Mouse (Mus musculus) embryonic facial prominence, embryonic 14.5 days (tissue): ENCODE measurements around the gene Pop7. TPM values are rescaled to one million over a fixed set of nuclear protein-coding genes. Genes with fewer than 3 reads are reported as not detected.

ENCODE experiments used
- ATAC-seq: fragments of 200-750 bp; cut with Nextera tagmentation; 2 replicates; pipeline ENCODE4 v1.8.0; 2017; ENCODE audit warnings: low read depth, moderate number of reproducible peaks, moderate TSS enrichment
- DNase-seq: peaks from one replicate; pipeline ENCODE4 v3.0.0-alpha.2; 2015; ENCODE audit warnings: low spot score
- H3K27ac ChIP-seq: fragments of 300-500 bp; sonication (generic); replicated peaks from 2 replicates; pipeline ENCODE4 v1.5.1; 2014; ENCODE audit warnings: low read depth, mild to moderate bottlenecking, low read length, moderate library complexity
- H3K27me3 ChIP-seq: fragments of 300-500 bp; sonication (generic); replicated peaks from 2 replicates; pipeline ENCODE4 v1.6.1; 2014; ENCODE audit warnings: low read length; ENCODE audit not compliant: control insufficient read depth, insufficient read depth
- H3K36me3 ChIP-seq: fragments of 300-500 bp; sonication (generic); 2 replicates; pipeline ENCODE4 v1.6.1; 2014; ENCODE audit warnings: low read length, mixed read lengths; ENCODE audit not compliant: control insufficient read depth, insufficient read depth
- H3K4me1 ChIP-seq: fragments of 300-500 bp; sonication (generic); 2 replicates; pipeline ENCODE4 v1.6.1; 2014; ENCODE audit warnings: antibody characterized with exemption, low read length; ENCODE audit not compliant: control insufficient read depth, insufficient read depth
- H3K4me2 ChIP-seq: fragments of 300-500 bp; sonication (generic); 2 replicates; pipeline ENCODE4 v1.6.1; 2014; ENCODE audit warnings: low read depth, mild to moderate bottlenecking, low read length, moderate library complexity, mixed read lengths
- H3K4me3 ChIP-seq: fragments of 300-500 bp; sonication (generic); 2 replicates; pipeline ENCODE4 v1.5.1; 2014; ENCODE audit warnings: low read depth, mild to moderate bottlenecking, low read length
- H3K9ac ChIP-seq: fragments of 300-500 bp; sonication (generic); 2 replicates; pipeline ENCODE4 v1.6.1; 2014; ENCODE audit warnings: low read depth, mild to moderate bottlenecking, low read length, moderate library complexity, mixed read lengths
- H3K9me3 ChIP-seq: fragments of 300-500 bp; sonication (generic); 2 replicates; pipeline ENCODE4 v1.6.1; 2016; ENCODE audit warnings: low read length; ENCODE audit not compliant: control insufficient read depth
- WGBS: fragments of 180-500 bp; shearing (Covaris S2); extraction: QIAGEN DNeasy Blood & Tissue Kit; methylation state at CpG from one replicate; pipeline ENCODE4 v1.1.7; 2014; 5-methylcytosine and 5-hydroxymethylcytosine counted together
- polyA plus RNA-seq: library from polyadenylated mRNA; unstranded; fragments of >200 nt; fragmentation: Nextera tagmentation; extraction: Ambion mirVana; gene quantifications from 2 replicates; pipeline ENCODE4 v1.2.1, GENCODE M21; 2014

Gene Pop7
- polyA plus RNA-seq, 1 experiment from 2014 or later: 49.8 TPM

DNA sequence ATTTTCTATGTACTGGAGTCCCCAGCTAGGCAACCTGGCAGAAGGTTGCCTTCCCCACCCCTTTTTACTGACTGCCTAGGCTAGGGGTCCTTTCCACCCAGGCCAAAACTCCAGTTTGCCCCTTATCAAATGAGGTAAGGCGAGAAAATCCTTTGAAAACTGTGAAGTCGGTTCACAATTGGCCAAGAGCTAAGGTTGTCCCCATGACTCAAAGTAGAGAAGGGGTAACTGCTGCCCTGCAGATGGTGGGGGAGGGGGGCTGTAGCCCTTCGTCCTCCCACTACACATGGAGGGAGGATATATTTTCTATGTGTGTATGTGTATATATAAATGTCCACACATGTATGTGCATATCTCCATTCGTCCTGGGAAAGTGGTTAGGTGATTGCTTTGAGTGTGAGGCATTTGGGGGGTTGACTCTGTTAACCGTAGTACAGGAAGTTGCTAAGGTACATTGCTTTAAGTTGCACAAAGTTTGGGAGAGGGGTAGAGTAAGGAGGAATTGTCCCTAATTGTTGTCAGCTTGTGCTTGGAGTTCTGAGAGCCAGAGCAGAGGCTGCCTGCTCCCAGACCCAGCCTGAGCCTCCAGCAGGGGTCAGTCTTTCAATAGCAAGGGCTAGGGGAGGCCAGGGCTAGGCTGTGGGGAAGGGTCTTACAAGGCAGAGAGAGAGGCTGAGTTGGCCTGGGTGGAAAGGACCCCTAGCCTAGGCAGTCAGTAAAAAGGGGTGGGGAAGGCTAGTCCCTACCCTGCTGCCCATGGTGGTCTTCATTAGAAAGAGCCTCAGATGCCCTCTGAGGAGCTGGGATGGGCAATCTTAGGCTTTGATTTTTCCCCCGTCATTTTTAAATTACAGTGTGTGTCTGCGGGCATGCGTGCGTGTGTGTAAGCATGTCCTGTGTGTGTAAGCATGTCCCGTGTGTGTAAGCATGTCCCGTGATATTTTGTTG is 10.8 kb upstream of the Pop7 start:
- Histone ChIP-seq H3K4me1 (peaks cover 6% of the 10 kb centered on the region; the same call in 1 of the 2 replicates), H3K4me3 (no peak overlapping the region), H3K4me2 (no peak overlapping the region), H3K36me3 (peaks cover 16% of the 10 kb centered on the region; the same call in 1 of the 2 replicates), H3K27me3 (no peaks in the 10 kb centered on the region), H3K9me3 (no peaks in the 10 kb centered on the region), H3K27ac (no peak overlapping the region), H3K9ac (peak overlapping the region; percentile 15; the same call in 1 of the 2 replicates)
- peak; percentile 44 for DNase-seq
- WGBS: 68% methylated on average over 11 of the region's 11 CpGs
- peak; percentile 38; the same call in 1 of the 2 replicates for ATAC-seq

DNA sequence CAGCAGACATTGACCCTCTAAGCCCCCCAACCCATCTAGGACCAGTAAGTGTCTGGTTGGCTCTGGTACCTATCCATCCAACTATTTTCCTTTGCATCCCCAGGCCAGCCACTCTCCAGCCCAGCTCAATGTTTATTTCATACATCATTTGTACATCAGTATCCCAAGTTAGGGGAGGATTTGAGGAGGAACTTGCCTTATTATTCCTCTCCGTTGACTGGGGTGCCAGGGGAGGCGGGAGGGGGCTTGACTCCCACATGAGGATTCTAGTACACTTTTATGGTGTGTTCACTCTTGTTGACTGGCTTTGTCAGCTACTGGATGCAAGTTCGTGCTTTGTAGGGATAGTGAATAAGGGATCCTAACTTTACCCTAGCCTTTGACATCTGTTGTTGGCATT is 9.4 kb upstream of the Pop7 start:
- ATAC-seq: no peak
- 80% methylated on average over 3 of the region's 3 CpGs for WGBS
- no peak for DNase-seq
- H3K4me1 ChIP-seq: peaks cover 6% of the 10 kb centered on the region; the same call in 1 of the 2 replicates
- 0 out of 2 replicates have a peak, but pooled peaks cover 7% of the 10 kb centered on the region for H3K36me3 ChIP-seq
- peak overlapping the region; percentile 98; the same call in 1 of the 2 replicates for H3K9ac ChIP-seq
- H3K9me3 ChIP-seq: no peaks in the 10 kb centered on the region
- peak overlapping the region; percentile 88 for H3K4me2 ChIP-seq
- no peaks in the 10 kb centered on the region for H3K27me3 ChIP-seq
- no peak overlapping the region for H3K27ac ChIP-seq
- H3K4me3 ChIP-seq: peak overlapping the region; percentile 95

DNA sequence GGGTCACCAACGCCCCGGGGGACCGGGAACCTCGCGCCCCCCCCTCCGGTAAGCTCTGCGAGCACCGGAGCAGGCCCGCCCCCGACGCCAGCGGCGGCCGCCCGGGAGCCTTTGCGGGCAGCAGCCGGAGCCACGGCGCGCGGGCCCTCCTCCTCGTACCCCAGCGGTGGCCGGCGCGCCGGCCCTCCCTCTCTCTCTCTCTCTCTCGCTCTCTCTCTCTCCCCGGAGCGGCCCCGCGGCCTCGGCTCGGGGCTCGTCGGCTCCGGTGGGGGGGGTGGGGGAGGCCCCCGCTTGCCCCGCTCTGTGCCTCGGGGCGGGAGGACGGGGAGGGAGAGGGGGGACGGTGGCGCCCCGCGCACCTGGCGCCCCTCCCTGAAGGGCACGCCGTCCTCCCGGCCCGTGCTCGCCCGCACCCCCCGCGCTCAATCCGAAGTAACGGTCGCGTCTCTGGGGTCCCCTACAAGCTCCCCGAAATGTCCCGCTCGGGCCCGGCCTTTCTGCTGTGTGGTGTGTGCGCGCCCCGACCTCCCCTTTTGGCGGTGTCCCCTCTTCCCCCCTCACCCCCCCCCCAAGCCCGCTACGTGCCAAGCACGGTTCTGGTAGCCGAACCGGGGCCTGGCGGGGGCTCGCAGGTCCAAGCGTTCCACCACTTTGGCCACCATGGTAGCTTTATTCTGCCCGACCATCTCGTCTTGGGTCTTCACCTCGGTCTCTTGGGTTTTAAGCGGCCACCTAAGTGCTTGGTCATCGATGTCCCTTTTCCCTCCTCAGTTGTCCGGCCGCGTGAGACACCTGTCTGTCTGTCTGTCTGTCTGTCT is 8.5 kb upstream of the Pop7 start:
- Histone ChIP-seq H3K27me3 (no peaks in the 10 kb centered on the region), H3K4me2 (peak overlapping the region; percentile 88), H3K9ac (peak overlapping the region; percentile 98), H3K27ac (peak overlapping the region; percentile 88), H3K36me3 (0 out of 2 replicates have a peak, but pooled peaks cover 7% of the 10 kb centered on the region), H3K4me3 (peak overlapping the region; percentile 95), H3K4me1 (peaks cover 6% of the 10 kb centered on the region; the same call in 1 of the 2 replicates), H3K9me3 (no peaks in the 10 kb centered on the region)
- peak; percentile 27; the same call in 1 of the 2 replicates for ATAC-seq
- 0% methylated on average over 10 of the region's 83 CpGs for WGBS
- DNase-seq: no peak

- Histone ChIP-seq H3K4me1 (peaks cover 6% of the 10 kb centered on the region; the same call in 1 of the 2 replicates), H3K4me3 (peak overlapping the region; percentile 95), H3K4me2 (peak overlapping the region; percentile 39), H3K27me3 (no peaks in the 10 kb centered on the region), H3K36me3 (0 out of 2 replicates have a peak, but pooled peaks cover 7% of the 10 kb centered on the region), H3K9ac (peak overlapping the region; percentile 98), H3K27ac (peak overlapping the region; percentile 88), H3K9me3 (no peaks in the 10 kb centered on the region)
- DNase-seq (peak; percentile 82), ATAC-seq (peak; percentile 68)
- WGBS: 2% methylated on average over 8 of the region's 52 CpGs
Measured at GRCm38 (mm10) chr5:137510014-137510501, 7.7 kb upstream of the Pop7 start.

DNA sequence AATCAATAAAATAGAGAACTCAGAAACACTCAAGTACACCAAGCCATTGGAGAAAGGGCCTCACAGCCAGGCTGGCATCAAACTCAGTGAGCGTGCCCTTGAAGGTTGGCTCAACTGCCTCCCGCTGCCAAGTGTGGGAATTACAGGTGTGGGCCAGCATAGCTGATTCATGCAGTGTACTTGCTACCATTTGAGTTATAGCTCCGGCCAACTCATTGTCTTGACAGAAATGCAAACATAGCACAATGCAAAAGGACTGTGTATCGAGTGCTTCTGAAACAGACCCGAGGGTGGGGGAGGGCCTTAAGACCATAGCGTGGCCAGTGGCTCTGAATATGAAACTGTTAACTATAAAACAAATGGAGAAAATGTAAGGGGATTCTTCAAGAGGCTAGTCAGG is 1.7 kb upstream of the Pop7 start:
- 84% methylated on average over 6 of the region's 6 CpGs for WGBS
- Histone ChIP-seq H3K27me3 (no peaks in the 10 kb centered on the region), H3K9me3 (no peaks in the 10 kb centered on the region), H3K4me1 (peaks cover 7% of the 10 kb centered on the region), H3K27ac (no peak overlapping the region), H3K9ac (no peak overlapping the region), H3K4me2 (no peak overlapping the region), H3K4me3 (no peak overlapping the region), H3K36me3 (no peaks in the 10 kb centered on the region)
- ATAC-seq (no peak), DNase-seq (no peak)

DNA sequence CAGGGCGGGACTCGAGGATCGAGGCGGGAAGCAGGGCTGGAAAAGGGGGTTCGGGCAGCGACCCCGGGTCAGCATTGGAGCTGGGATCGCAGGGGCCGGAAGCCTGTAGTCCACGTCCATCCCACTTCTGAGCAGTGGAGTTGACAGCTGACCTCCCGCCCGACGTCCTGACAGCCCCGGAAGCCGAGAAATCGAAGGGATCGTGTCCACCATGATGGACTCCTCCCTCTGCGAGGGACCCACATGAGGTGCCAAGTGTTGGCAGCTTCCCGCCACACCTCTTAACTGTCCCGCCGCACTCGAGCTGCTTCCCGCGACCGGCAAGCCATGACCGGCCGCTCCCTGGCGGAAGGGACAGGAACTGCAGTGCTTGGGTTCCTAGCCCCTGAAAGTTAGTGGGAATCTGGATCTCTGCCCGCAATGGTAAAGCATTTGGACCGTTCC is 371 bp upstream of the Pop7 start:
- peak; percentile 96 for DNase-seq
- Histone ChIP-seq H3K4me1 (peaks cover 7% of the 10 kb centered on the region), H3K4me2 (peak overlapping the region; percentile 73), H3K36me3 (no peaks in the 10 kb centered on the region), H3K4me3 (peak overlapping the region; percentile 58), H3K9me3 (no peaks in the 10 kb centered on the region), H3K9ac (peak overlapping the region; percentile 75), H3K27me3 (no peaks in the 10 kb centered on the region), H3K27ac (peak overlapping the region; percentile 97)
- ATAC-seq: peak; percentile 86
- under 1% methylated on average over 23 of the region's 30 CpGs for WGBS

DNA sequence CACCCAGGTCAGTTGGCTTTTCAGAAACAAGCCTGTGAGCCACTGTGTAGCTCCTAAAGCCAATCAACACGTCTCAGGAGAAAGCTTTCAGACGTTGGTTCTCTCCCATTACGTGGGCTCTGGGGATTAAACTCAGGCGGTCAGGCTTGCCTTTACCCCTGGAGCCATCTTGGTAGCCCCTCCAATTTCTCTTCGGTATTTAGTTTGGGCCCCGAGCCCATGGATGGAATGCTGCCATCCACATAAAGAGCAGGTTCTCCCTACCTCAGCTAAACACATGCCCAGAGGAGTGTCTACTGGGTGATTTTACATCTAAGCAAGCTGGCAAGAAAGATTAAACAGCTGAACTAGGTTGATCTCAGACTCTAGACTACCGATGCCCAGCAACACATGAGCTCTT is 2.1 kb downstream of the Pop7 start:
- 88% methylated on average over 7 of the region's 7 CpGs for WGBS
- Histone ChIP-seq H3K9me3 (no peaks in the 10 kb centered on the region), H3K4me2 (no peak overlapping the region), H3K27ac (no peak overlapping the region), H3K4me3 (no peak overlapping the region), H3K4me1 (peaks cover 7% of the 10 kb centered on the region), H3K9ac (no peak overlapping the region), H3K36me3 (no peaks in the 10 kb centered on the region), H3K27me3 (no peaks in the 10 kb centered on the region)
- no peak for DNase-seq
- no peak for ATAC-seq

DNA sequence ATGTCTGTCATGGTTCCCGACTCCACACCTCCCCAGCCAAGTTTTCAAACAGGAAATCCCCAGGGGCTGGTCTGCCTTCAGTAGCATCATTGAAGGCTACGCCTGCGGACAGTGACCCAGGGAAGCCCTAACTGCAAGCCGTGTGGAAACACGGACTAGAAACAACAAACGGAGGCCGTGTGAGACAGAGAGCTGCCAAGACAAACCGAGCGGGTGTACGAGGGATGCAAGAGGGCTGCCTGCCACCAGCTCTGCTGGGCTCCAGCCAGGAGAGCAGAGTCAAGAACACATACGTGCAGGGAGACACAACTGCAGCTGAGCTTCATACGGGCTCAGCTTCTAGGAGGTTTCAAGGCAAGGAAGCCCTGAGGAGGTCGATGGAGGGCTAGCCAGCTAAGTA is 8.5 kb downstream of the Pop7 start:
- peak; percentile 16 for DNase-seq
- WGBS: 60% methylated on average over 13 of the region's 13 CpGs
- no peak for ATAC-seq
- no peaks in the 10 kb centered on the region for H3K4me1 ChIP-seq
- no peaks in the 10 kb centered on the region for H3K9me3 ChIP-seq
- H3K4me2 ChIP-seq: no peak overlapping the region
- no peak overlapping the region for H3K27ac ChIP-seq
- no peak overlapping the region for H3K4me3 ChIP-seq
- no peaks in the 10 kb centered on the region for H3K27me3 ChIP-seq
- no peak overlapping the region for H3K9ac ChIP-seq
- H3K36me3 ChIP-seq: no peaks in the 10 kb centered on the region
